Mouse (Mus musculus) heart, embryonic 16.5 days (tissue): ENCODE results near the gene Trim50. TPM values are rescaled to one million over a fixed set of nuclear protein-coding genes. Genes with fewer than 3 reads are reported as not detected.

Source experiments
- ATAC-seq: fragments of 200-750 bp; cut with Nextera tagmentation; replicated peaks from 2 replicates; pipeline ENCODE4 v1.8.0; 2017; ENCODE audit warnings: moderate number of reproducible peaks; ENCODE audit not compliant: insufficient read depth, low FRiP score; ENCODE audit errors: extremely low read depth
- H3K27ac ChIP-seq: fragments of 300-500 bp; sonication (generic); 2 replicates; pipeline ENCODE4 v1.5.1; 2014; ENCODE audit warnings: mild to moderate bottlenecking, low read length, control low read depth, moderate library complexity
- H3K27me3 ChIP-seq: fragments of 300-500 bp; sonication (generic); 2 replicates; pipeline ENCODE4 v1.6.1; 2014; ENCODE audit warnings: low read length, mixed read lengths; ENCODE audit not compliant: control insufficient read depth, insufficient read depth
- H3K36me3 ChIP-seq: fragments of 300-500 bp; sonication (generic); 2 replicates; pipeline ENCODE4 v1.6.1; 2014; ENCODE audit not compliant: control insufficient read depth, insufficient read depth
- H3K4me1 ChIP-seq: fragments of 300-500 bp; sonication (generic); 2 replicates; pipeline ENCODE4 v1.6.1; 2014; ENCODE audit warnings: low read length, mixed read lengths; ENCODE audit not compliant: control insufficient read depth, insufficient read depth
- H3K4me2 ChIP-seq: fragments of 300-500 bp; sonication (generic); 2 replicates; pipeline ENCODE4 v1.6.1; 2014; ENCODE audit warnings: low read depth, mild to moderate bottlenecking, control low read depth, low read length
- H3K4me3 ChIP-seq: fragments of 300-500 bp; sonication (generic); 2 replicates; pipeline ENCODE4 v1.5.1; 2014; ENCODE audit warnings: mild to moderate bottlenecking, control low read depth, low read length
- H3K9ac ChIP-seq: fragments of 300-500 bp; sonication (generic); 2 replicates; pipeline ENCODE4 v1.6.1; 2014; ENCODE audit warnings: low read length, control low read depth
- H3K9me3 ChIP-seq: fragments of 300-500 bp; sonication (generic); replicated peaks from 2 replicates; pipeline ENCODE4 v1.6.1; 2016; ENCODE audit warnings: low read length; ENCODE audit not compliant: control insufficient read depth
- WGBS: fragments of 180-500 bp; shearing (Covaris S2); extraction: QIAGEN DNeasy Blood & Tissue Kit; methylation state at CpG from one replicate; pipeline ENCODE4 v1.1.7; 2014; 5-methylcytosine and 5-hydroxymethylcytosine counted together
- microRNA-seq: library from miRNA; unstranded; fragments of <30 nt; microRNA quantifications from one replicate; pipeline ENCODE4, GENCODE M21; 2017
- polyA plus RNA-seq: library from polyadenylated mRNA; unstranded; fragments of >200 nt; fragmentation: Nextera tagmentation; extraction: Ambion mirVana; gene quantifications from 2 replicates; pipeline ENCODE4 v1.2.1, GENCODE M21; 2015

The Trim50 gene
- polyA plus RNA-seq, 1 experiment from 2014 or later: not detected

DNA sequence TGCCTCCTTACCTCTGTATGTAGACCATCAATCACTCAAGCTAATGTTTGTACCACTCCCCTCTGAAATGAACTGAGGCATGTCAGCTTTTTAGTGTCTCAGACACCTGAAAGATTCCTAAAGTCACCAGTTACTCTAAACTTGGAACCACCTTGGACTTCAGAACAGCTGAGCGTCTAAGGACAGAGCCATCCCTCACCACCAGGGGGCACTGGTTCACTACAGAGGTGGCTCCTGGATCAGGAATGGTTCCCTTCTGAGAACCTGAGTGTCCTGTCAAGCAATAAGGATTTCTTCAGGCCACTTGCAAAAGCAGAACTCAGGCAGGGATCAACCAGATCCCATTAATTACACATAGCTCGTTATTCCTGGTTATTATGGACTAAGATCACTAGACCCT is 47.1 kb downstream of the Trim50 start:
- H3K36me3 ChIP-seq: no peaks in the 10 kb centered on the region
- no peak for ATAC-seq

DNA sequence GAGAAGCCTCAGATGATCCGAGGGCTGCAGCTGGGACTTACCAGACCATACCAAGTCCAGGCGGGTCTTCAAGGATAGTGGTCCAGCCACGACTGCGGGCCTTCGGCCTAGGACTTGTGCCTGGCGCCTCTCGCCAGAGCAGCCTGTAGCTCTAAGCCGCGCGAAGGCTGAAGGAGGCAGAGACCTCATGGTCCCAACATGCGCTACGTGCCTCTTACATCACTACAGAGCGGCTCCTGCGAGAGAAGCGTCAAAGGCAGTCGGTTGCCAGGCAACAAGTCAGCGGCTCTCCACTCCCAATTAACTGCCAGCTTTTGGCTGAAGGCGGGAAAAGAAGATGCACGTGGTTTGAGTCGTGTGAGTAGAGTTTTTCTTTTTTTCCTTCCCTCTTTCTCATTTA is 51.5 kb downstream of the Trim50 start:
- Histone ChIP-seq H3K9ac (no peak overlapping the region), H3K4me1 (no peaks in the 10 kb centered on the region), H3K27me3 (no peaks in the 10 kb centered on the region), H3K4me2 (no peak overlapping the region), H3K27ac (no peak overlapping the region), H3K4me3 (no peak overlapping the region), H3K36me3 (0 out of 2 replicates have a peak, but pooled peaks cover under 1% of the 10 kb centered on the region), H3K9me3 (peaks cover 2% of the 10 kb centered on the region; the same call in 1 of the 2 replicates)
- WGBS: 35% methylated on average over 20 of the region's 20 CpGs
- no peak for ATAC-seq

More for the DNA sequence above, 47.1 kb downstream of the Trim50 start:
- Histone ChIP-seq H3K4me1 (no peaks in the 10 kb centered on the region), H3K4me2 (no peak overlapping the region), H3K9me3 (peaks cover 2% of the 10 kb centered on the region; the same call in 1 of the 2 replicates), H3K27me3 (no peaks in the 10 kb centered on the region), H3K9ac (no peak overlapping the region), H3K4me3 (no peak overlapping the region), H3K27ac (no peak overlapping the region)
- WGBS: 9% methylated on average over 2 of the region's 2 CpGs

DNA sequence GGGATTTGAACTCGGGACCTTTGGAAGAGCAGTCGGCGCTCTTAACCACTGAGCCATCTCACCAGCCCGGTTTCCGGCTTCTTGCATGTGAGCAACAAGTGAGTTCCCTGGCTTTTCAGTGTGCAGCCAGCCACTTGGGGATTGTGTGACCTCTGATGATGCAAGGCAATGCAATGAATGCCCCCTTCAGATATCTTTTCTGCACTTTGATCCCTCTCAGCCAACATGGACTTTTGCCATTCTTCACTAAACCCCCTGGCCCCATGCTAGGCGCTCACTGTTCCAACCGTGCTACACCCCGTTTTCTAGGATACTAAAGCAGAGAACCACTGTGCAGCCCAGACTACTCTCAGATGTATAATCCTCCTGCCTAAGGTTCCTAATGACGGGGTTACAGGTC is 52.3 kb downstream of the Trim50 start:
- H3K9me3 ChIP-seq: peaks cover 2% of the 10 kb centered on the region; the same call in 1 of the 2 replicates
- H3K27me3 ChIP-seq: no peaks in the 10 kb centered on the region
- H3K27ac ChIP-seq: no peak overlapping the region
- H3K4me2 ChIP-seq: no peak overlapping the region
- 88% methylated on average over 9 of the region's 9 CpGs for WGBS
- no peak for ATAC-seq
- no peak overlapping the region for H3K4me3 ChIP-seq
- H3K36me3 ChIP-seq: 0 out of 2 replicates have a peak, but pooled peaks cover 5% of the 10 kb centered on the region
- H3K9ac ChIP-seq: no peak overlapping the region
- H3K4me1 ChIP-seq: no peaks in the 10 kb centered on the region

DNA sequence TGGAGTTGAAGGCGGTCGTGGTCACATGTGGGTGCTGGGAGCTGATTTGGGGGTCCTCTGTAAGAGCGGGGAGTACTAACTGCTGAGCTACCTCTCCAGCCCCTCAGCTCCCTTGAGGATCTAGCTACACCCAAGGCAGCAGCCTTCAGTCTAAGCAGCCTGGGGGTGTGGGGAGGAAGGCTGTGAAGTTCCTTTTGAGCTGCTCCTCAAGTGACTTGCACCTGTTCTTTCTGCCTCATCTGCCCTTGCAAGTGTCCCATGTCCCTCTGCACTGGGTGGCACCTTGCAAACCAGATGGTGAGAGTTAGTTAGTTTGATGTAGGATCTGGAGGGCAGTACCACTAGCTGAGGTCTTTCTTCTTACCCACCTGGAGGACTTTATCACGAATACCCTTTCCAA is 55.0 kb downstream of the Trim50 start:
- Histone ChIP-seq H3K9me3 (no peaks in the 10 kb centered on the region), H3K4me1 (no peaks in the 10 kb centered on the region), H3K4me2 (no peak overlapping the region), H3K4me3 (no peak overlapping the region), H3K27me3 (no peaks in the 10 kb centered on the region), H3K27ac (no peak overlapping the region), H3K9ac (no peak overlapping the region), H3K36me3 (peaks cover 11% of the 10 kb centered on the region; the same call in 1 of the 2 replicates)
- 80% methylated on average over 4 of the region's 4 CpGs for whole genome bisulfite sequencing
- ATAC-seq: no peak

DNA sequence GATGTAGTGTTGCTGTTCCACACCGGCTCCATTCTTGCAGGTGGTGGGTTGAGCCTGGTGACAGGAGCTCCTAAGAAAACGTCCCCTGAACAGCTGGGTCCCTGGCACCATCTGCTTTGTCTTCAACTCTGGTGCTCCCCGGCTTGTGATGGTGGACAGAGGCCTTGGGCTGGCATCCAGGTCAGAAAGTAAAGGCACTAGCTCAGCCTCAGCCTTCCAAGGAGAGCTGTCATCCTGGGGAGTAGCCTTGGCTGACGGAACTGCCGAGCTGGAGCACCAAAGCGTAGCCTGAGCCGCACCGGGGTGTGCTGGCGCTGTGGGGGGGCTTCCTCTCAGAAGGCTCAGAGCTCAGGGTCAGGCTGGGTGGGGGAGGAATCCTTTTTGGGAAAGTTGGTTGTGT is 57.2 kb downstream of the Trim50 start:
- ATAC-seq: no peak
- H3K4me2 ChIP-seq: no peak overlapping the region
- no peaks in the 10 kb centered on the region for H3K4me1 ChIP-seq
- H3K9ac ChIP-seq: no peak overlapping the region
- no peaks in the 10 kb centered on the region for H3K27me3 ChIP-seq
- no peak overlapping the region for H3K4me3 ChIP-seq
- WGBS: 88% methylated on average over 9 of the region's 9 CpGs
- peaks cover 24% of the 10 kb centered on the region for H3K36me3 ChIP-seq
- H3K27ac ChIP-seq: no peak overlapping the region
- H3K9me3 ChIP-seq: no peaks in the 10 kb centered on the region

Small RNA genes lying within 50 kb of the gene (microRNA-seq; reads per million reads assigned to microRNA genes)
- not detected for gene Mir7033

Other genes with a start within 250 kb of the Trim50 start
- 18.9 and 20.3 TPM in 2 replicates for gene Tbl2, start 203.6 kb upstream of the Trim50 start, polyA plus RNA-seq
- gene Bcl7b, start 185.0 kb upstream of the Trim50 start, polyA plus RNA-seq: 40.1 and 47.7 TPM in 2 replicates
- gene Baz1b, start 166.0 kb upstream of the Trim50 start, polyA plus RNA-seq: 21.1 and 22.9 TPM in 2 replicates
- gene Fzd9, start 102.1 kb upstream of the Trim50 start, polyA plus RNA-seq: 4.3 and 5.2 TPM in 2 replicates
- gene Fkbp6, start 3.3 kb upstream of the Trim50 start, polyA plus RNA-seq: 0.11 TPM in 1 of 2 replicates, not detected in the other
- 21.2 and 23.3 TPM in 2 replicates for gene Nsun5, start 16.7 kb downstream of the Trim50 start, polyA plus RNA-seq
- gene Pom121, start 41.3 kb downstream of the Trim50 start, polyA plus RNA-seq: 7.4 and 7.6 TPM in 2 replicates
- 20.3 and 23.5 TPM in 2 replicates for gene Hip1, start 191.8 kb downstream of the Trim50 start, polyA plus RNA-seq
- gene Ccl26, start 210.3 kb downstream of the Trim50 start, polyA plus RNA-seq: not detected in 2 replicates
- 4.4 and 7.3 TPM in 2 replicates for gene Ccl24, start 219.8 kb downstream of the Trim50 start, polyA plus RNA-seq